Mouse (Mus musculus): ENCODE data around the gene Olig1. TPM values are rescaled to one million over a fixed set of nuclear protein-coding genes. Genes with fewer than 3 reads are reported as not detected.

The Olig1 gene
- not detected for polyA plus RNA-seq (2012; fragmentation: generic; extraction: Trizol)

GRCm38 (mm10) chr16:91269468-91270211, at the start of gene Olig1:
TSS of gene Olig1 (plus strand) at chr16:91269772.
- no peak within 1 kb of the TSS for H3K4me2 ChIP-seq (ENCODE audit: low read depth)
- TF ChIP-seq MAX (IDR thresholded peaks at IDR 0.05; ENCODE audit: low read depth), result no peak
- no peak for TF ChIP-seq POLR2AphosphoS2 (IDR thresholded peaks at IDR 0.05; ENCODE audit: insufficient read length, low read depth)
- no peak for TF ChIP-seq USF1 (IDR thresholded peaks at IDR 0.05; ENCODE audit: low read depth)
- TF ChIP-seq TCF12 (IDR thresholded peaks at IDR 0.05; ENCODE audit: insufficient read depth, poor library complexity, severe bottlenecking), result no peak
- no peak within 1 kb of the TSS for H3K4me3 ChIP-seq
- H3ac ChIP-seq (ENCODE audit: control insufficient read depth, insufficient read length), result no peak within 1 kb of the TSS
- no peaks in the 10 kb centered on the region for H3K79me2 ChIP-seq (ENCODE audit: control insufficient read depth, insufficient read depth)
- H3K27me3 ChIP-seq (ENCODE audit: control insufficient read depth, insufficient read depth, insufficient read length), result peaks cover 71% of the 10 kb centered on the region
- no peaks in the 10 kb centered on the region for H3K36me3 ChIP-seq (ENCODE audit: control insufficient read depth, insufficient read depth)

DNA sequence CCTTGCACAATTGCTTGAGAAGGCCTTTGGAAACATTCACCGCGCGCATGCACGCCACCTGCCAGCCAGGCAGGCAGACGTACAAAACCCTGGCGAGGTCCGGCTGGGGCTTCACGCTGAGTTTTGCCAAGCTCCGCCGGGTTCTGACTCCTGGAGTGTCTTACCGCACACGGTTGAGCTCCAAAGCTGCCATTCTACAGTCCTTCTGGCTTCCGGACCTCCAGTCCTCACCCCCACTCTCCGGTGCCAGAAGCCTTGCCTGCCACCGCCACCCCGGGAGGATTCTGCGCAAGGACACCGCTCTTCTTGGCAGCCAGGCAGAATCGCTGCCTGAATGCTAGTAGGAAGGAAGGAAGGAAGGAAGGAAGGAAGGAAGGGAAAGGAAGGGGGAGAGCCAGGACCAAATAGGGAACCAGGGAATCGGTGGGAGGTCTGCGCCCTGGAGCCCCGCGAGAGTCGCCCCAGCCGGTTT, 47.4 kb upstream of the Olig1 start:
- TF ChIP-seq MAX (IDR thresholded peaks at IDR 0.05; ENCODE audit: low read depth) (no peak), POLR2A (IDR thresholded peaks at IDR 0.05; ENCODE audit: insufficient read length, low read depth) (no peak), USF1 (IDR thresholded peaks at IDR 0.05; ENCODE audit: low read depth) (no peak), REST (IDR thresholded peaks at IDR 0.05; ENCODE audit: insufficient read depth, insufficient read length) (no peak), POLR2AphosphoS2 (IDR thresholded peaks at IDR 0.05; ENCODE audit: insufficient read length, low read depth) (no peak), CEBPB (IDR thresholded peaks at IDR 0.05; ENCODE audit: insufficient read depth, poor library complexity, severe bottlenecking) (no peak), TCF12 (IDR thresholded peaks at IDR 0.05; ENCODE audit: insufficient read depth, poor library complexity, severe bottlenecking) (no peak), E2F4 (IDR thresholded peaks at IDR 0.05; ENCODE audit: insufficient read depth) (no peak), TCF3 (IDR thresholded peaks at IDR 0.05; ENCODE audit: insufficient read length, low read depth) (no peak)
- H3K4me2 ChIP-seq (ENCODE audit: low read depth), result no peak overlapping the region
- H3K36me3 ChIP-seq (ENCODE audit: control insufficient read depth, insufficient read depth), result no peaks in the 10 kb centered on the region
- no peak overlapping the region for H3ac ChIP-seq (ENCODE audit: control insufficient read depth, insufficient read length)
- peaks cover 81% of the 10 kb centered on the region for H3K27me3 ChIP-seq (ENCODE audit: control insufficient read depth, insufficient read depth, insufficient read length)
- H3K4me3 ChIP-seq, result no peak overlapping the region
- no peaks in the 10 kb centered on the region for H3K79me2 ChIP-seq (ENCODE audit: control insufficient read depth, insufficient read depth)

DNA sequence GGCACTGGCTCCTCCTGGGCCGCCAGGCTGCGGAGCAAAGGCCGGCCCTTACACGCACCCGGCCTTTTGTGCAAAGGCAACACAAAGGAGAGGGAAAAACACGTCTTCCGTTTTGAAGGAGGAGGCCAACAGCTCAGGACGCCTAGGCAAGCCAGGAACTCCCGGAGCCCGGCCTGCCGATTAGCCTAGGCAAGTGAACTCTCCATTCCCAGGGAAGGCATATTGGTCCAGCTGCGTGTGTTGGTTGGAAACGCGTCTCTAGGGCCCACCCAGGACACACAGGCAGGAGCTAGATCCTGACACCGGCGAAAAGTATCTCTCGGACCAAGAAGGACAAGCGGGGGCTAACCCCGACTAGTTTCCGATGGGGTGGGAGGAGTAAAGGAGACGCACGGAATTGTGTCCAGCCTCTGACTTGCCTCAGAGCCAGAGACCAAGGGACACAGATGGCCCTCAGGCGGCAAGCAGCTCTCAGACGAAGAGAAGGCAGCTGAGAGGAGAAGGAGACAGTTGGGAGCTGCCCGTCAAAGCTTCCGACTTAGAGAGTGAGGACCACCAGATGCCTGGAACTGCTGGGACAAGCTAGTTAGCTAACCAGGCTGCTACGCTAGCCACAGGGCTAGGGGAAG, 46.8 kb upstream of the Olig1 start:
- H3K36me3 ChIP-seq (ENCODE audit: control insufficient read depth, insufficient read depth), result no peaks in the 10 kb centered on the region
- no peak overlapping the region for H3ac ChIP-seq (ENCODE audit: control insufficient read depth, insufficient read length)
- H3K79me2 ChIP-seq (ENCODE audit: control insufficient read depth, insufficient read depth), result no peaks in the 10 kb centered on the region
- H3K4me2 ChIP-seq (ENCODE audit: low read depth), result no peak overlapping the region
- peaks cover 86% of the 10 kb centered on the region for H3K27me3 ChIP-seq (ENCODE audit: control insufficient read depth, insufficient read depth, insufficient read length)
- no peak for TF ChIP-seq CEBPB (IDR thresholded peaks at IDR 0.05; ENCODE audit: insufficient read depth, poor library complexity, severe bottlenecking)
- no peak for TF ChIP-seq MYOD1 (IDR thresholded peaks at IDR 0.05; ENCODE audit: control insufficient read depth in 1 of 3, insufficient read length in 2 of 3, low read depth in 2 of 3)
- H3K4me3 ChIP-seq, result no peak overlapping the region

GRCm38 (mm10) chr16:91223327-91224067, 46.1 kb upstream of the Olig1 start:
- TF ChIP-seq SRF (IDR thresholded peaks at IDR 0.05; ENCODE audit: control insufficient read depth, insufficient read length, low read depth), result no peak
- no peak for TF ChIP-seq USF1 (IDR thresholded peaks at IDR 0.05; ENCODE audit: low read depth)
- no peak for TF ChIP-seq POLR2AphosphoS2 (IDR thresholded peaks at IDR 0.05; ENCODE audit: insufficient read length, low read depth)
- TF ChIP-seq MYOG (IDR thresholded peaks at IDR 0.05; ENCODE audit: control insufficient read depth in 1 of 3, insufficient read depth in 1 of 3, insufficient read length in 2 of 3, low read depth in 2 of 3), result no peak
- no peak for TF ChIP-seq MYOD1 (IDR thresholded peaks at IDR 0.05; ENCODE audit: control insufficient read depth in 1 of 3, insufficient read length in 2 of 3, low read depth in 2 of 3)
- TF ChIP-seq E2F4 (IDR thresholded peaks at IDR 0.05; ENCODE audit: insufficient read depth), result no peak
- no peak for TF ChIP-seq CEBPB (IDR thresholded peaks at IDR 0.05; ENCODE audit: insufficient read depth, poor library complexity, severe bottlenecking)
- TF ChIP-seq MAX (IDR thresholded peaks at IDR 0.05; ENCODE audit: low read depth), result no peak
- no peak for TF ChIP-seq POLR2A (IDR thresholded peaks at IDR 0.05; ENCODE audit: insufficient read length, low read depth)
- TF ChIP-seq TCF12 (IDR thresholded peaks at IDR 0.05; ENCODE audit: insufficient read depth, poor library complexity, severe bottlenecking), result no peak
- TF ChIP-seq REST (IDR thresholded peaks at IDR 0.05; ENCODE audit: insufficient read depth, insufficient read length), result no peak
- no peak for TF ChIP-seq TCF3 (IDR thresholded peaks at IDR 0.05; ENCODE audit: insufficient read length, low read depth)

GRCm38 (mm10) chr16:91224068-91224402, 45.5 kb upstream of the Olig1 start:
- Histone ChIP-seq H3K79me2 (ENCODE audit: control insufficient read depth, insufficient read depth) (no peaks in the 10 kb centered on the region), H3K4me3 (no peak overlapping the region), H3K36me3 (ENCODE audit: control insufficient read depth, insufficient read depth) (no peaks in the 10 kb centered on the region), H3K4me2 (ENCODE audit: low read depth) (no peak overlapping the region), H3ac (ENCODE audit: control insufficient read depth, insufficient read length) (no peak overlapping the region), H3K27me3 (ENCODE audit: control insufficient read depth, insufficient read depth, insufficient read length) (peaks cover 97% of the 10 kb centered on the region)
- no peak for TF ChIP-seq SRF (IDR thresholded peaks at IDR 0.05; ENCODE audit: control insufficient read depth, insufficient read length, low read depth)
- no peak for TF ChIP-seq E2F4 (IDR thresholded peaks at IDR 0.05; ENCODE audit: insufficient read depth)
- TF ChIP-seq CEBPB (IDR thresholded peaks at IDR 0.05; ENCODE audit: insufficient read depth, poor library complexity, severe bottlenecking), result no peak
- TF ChIP-seq USF1 (IDR thresholded peaks at IDR 0.05; ENCODE audit: low read depth), result no peak
- no peak for TF ChIP-seq MYOD1 (IDR thresholded peaks at IDR 0.05; ENCODE audit: control insufficient read depth in 1 of 3, insufficient read length in 2 of 3, low read depth in 2 of 3)
- no peak for TF ChIP-seq MAX (IDR thresholded peaks at IDR 0.05; ENCODE audit: low read depth)
- TF ChIP-seq TCF3 (IDR thresholded peaks at IDR 0.05; ENCODE audit: insufficient read length, low read depth), result no peak
- no peak for TF ChIP-seq TCF12 (IDR thresholded peaks at IDR 0.05; ENCODE audit: insufficient read depth, poor library complexity, severe bottlenecking)
- no peak for TF ChIP-seq POLR2A (IDR thresholded peaks at IDR 0.05; ENCODE audit: insufficient read length, low read depth)
- TF ChIP-seq REST (IDR thresholded peaks at IDR 0.05; ENCODE audit: insufficient read depth, insufficient read length), result no peak
- no peak for TF ChIP-seq POLR2AphosphoS2 (IDR thresholded peaks at IDR 0.05; ENCODE audit: insufficient read length, low read depth)
- TF ChIP-seq MYOG (IDR thresholded peaks at IDR 0.05; ENCODE audit: control insufficient read depth in 1 of 3, insufficient read depth in 1 of 3, insufficient read length in 2 of 3, low read depth in 2 of 3), result no peak

More at GRCm38 (mm10) chr16:91223327-91224067, 46.1 kb upstream of the Olig1 start:
- no peak overlapping the region for H3K4me3 ChIP-seq
- peaks cover 94% of the 10 kb centered on the region for H3K27me3 ChIP-seq (ENCODE audit: control insufficient read depth, insufficient read depth, insufficient read length)
- H3ac ChIP-seq (ENCODE audit: control insufficient read depth, insufficient read length), result no peak overlapping the region
- H3K79me2 ChIP-seq (ENCODE audit: control insufficient read depth, insufficient read depth), result no peaks in the 10 kb centered on the region
- no peaks in the 10 kb centered on the region for H3K36me3 ChIP-seq (ENCODE audit: control insufficient read depth, insufficient read depth)
- H3K4me2 ChIP-seq (ENCODE audit: low read depth), result no peak overlapping the region

Data from myocyte (in vitro differentiated cells).